Mouse (Mus musculus) ES-Bruce4 (cell line): ENCODE measurements around the gene 5031410I06Rik.
"Not testable (repeated sequence)": the region's sequence is repeated elsewhere in the genome, so short reads cannot be mapped to it uniquely, and the experiment has no call there.

Source experiments
- CTCF ChIP-seq: IDR thresholded peaks from one replicate; pipeline ENCODE4 v1.8.1; 2011; ENCODE audit warnings: low read depth, low read length
- POLR2A ChIP-seq: IDR thresholded peaks from one replicate; pipeline ENCODE4 v1.8.1; 2011; ENCODE audit warnings: low read length; ENCODE audit not compliant: insufficient read depth

- not testable (repeated sequence) for TF ChIP-seq CTCF, POLR2A
Observed at GRCm38 (mm10) chr5:26089191-26089590, 16.0 kb downstream of the 5031410I06Rik start, which contains the start of gene Gm10471.
